ENCODE assay signal across 15 mouse cellular contexts in genomic region chr15:3344555-3344954, GRCm38 (mm10). TPM values are rescaled to one million over a fixed set of nuclear protein-coding genes. Genes with fewer than 3 reads are reported as not detected.
DNase-seq lines count a peak whose midpoint lies in the region; ATAC-seq and TF ChIP-seq lines count a peak whose summit lies in the region.
"Had no signal": no experiment of that assay in that cellular context is flagged by ENCODE, and none has a peak within 500 bp of the region (broad histone marks: within the 10 kb centered on the region; RNA-seq: fewer than 3 reads in every experiment).

No protein-coding gene starts in this region.

- 69% methylated on average over 4 of the region's 4 CpGs for WGBS in forebrain, embryonic 16.5 days
- 85% methylated on average over 4 of the region's 4 CpGs for WGBS in forebrain, embryonic 12.5 days
- WGBS in midbrain, embryonic 16.5 days: 82% methylated on average over 4 of the region's 4 CpGs
- 90% methylated on average over 4 of the region's 4 CpGs for WGBS in midbrain, embryonic 11.5 days
- WGBS in intestine, embryonic 16.5 days: 80% methylated on average over 4 of the region's 4 CpGs
- 81% methylated on average over 4 of the region's 4 CpGs for whole genome bisulfite sequencing in stomach, postnatal 0 days

- TF ChIP-seq EP300 in stomach, postnatal 0 days (optimal IDR thresholded peaks at IDR 0.05): no peak

- H3K9me3 ChIP-seq in forebrain, embryonic 16.5 days (ENCODE audit: control insufficient read depth, low read length): no peaks in the 10 kb centered on the region
- no peaks in the 10 kb centered on the region for H3K9me3 ChIP-seq in forebrain, embryonic 12.5 days
- H3K9me3 ChIP-seq in midbrain, embryonic 16.5 days (replicated peaks; ENCODE audit: control insufficient read depth, low read length, poor library complexity, severe bottlenecking): no peaks in the 10 kb centered on the region
- H3K9me3 ChIP-seq in midbrain, embryonic 11.5 days (ENCODE audit: control insufficient read depth, low read length): no peaks in the 10 kb centered on the region
- no peaks in the 10 kb centered on the region for H3K9me3 ChIP-seq in intestine, embryonic 16.5 days (ENCODE audit: control insufficient read depth, low read length)
- no peaks in the 10 kb centered on the region for H3K9me3 ChIP-seq in stomach, postnatal 0 days (ENCODE audit: control insufficient read depth, low read length)
- H3K9me3 ChIP-seq: midbrain, embryonic 12.5 days had no signal

- H3K4me3 ChIP-seq in forebrain, embryonic 16.5 days (replicated peaks; ENCODE audit: low read length): no peak overlapping the region
- H3K4me3 ChIP-seq in forebrain, embryonic 12.5 days (replicated peaks): no peak overlapping the region
- no peak overlapping the region for H3K4me3 ChIP-seq in midbrain, embryonic 16.5 days (ENCODE audit: low read depth, low read length)
- no peak overlapping the region for H3K4me3 ChIP-seq in midbrain, embryonic 11.5 days (ENCODE audit: low read depth, low read length)
- no peak overlapping the region for H3K4me3 ChIP-seq in left cerebral cortex, adult 2 months
- no peak overlapping the region for H3K4me3 ChIP-seq in intestine, embryonic 16.5 days (ENCODE audit: low read length)
- no peak overlapping the region for H3K4me3 ChIP-seq in stomach, postnatal 0 days (ENCODE audit: low read depth, low read length)
- H3K4me3 ChIP-seq: midbrain, embryonic 12.5 days had no signal

- no peaks in the 10 kb centered on the region for H3K27me3 ChIP-seq in forebrain, embryonic 16.5 days (replicated peaks; ENCODE audit: control insufficient read depth, insufficient read depth, low read length)
- no peaks in the 10 kb centered on the region for H3K27me3 ChIP-seq in forebrain, embryonic 12.5 days
- H3K27me3 ChIP-seq in midbrain, embryonic 16.5 days (ENCODE audit: control insufficient read depth, insufficient read depth, low read depth, low read length): no peaks in the 10 kb centered on the region
- H3K27me3 ChIP-seq in midbrain, embryonic 11.5 days (ENCODE audit: control insufficient read depth, insufficient read depth, low read length): no peaks in the 10 kb centered on the region
- no peaks in the 10 kb centered on the region for H3K27me3 ChIP-seq in intestine, embryonic 16.5 days (replicated peaks; ENCODE audit: control insufficient read depth, insufficient read depth, low read length)
- no peaks in the 10 kb centered on the region for H3K27me3 ChIP-seq in stomach, postnatal 0 days (ENCODE audit: control insufficient read depth, insufficient read depth, low read length)
- H3K27me3 ChIP-seq: midbrain, embryonic 12.5 days had no signal

- no peak overlapping the region for H3K9ac ChIP-seq in forebrain, embryonic 16.5 days (replicated peaks; ENCODE audit: low read depth, low read length)
- H3K9ac ChIP-seq in forebrain, embryonic 12.5 days: no peak overlapping the region
- H3K9ac ChIP-seq in midbrain, embryonic 16.5 days (ENCODE audit: low read depth, low read length): no peak overlapping the region
- H3K9ac ChIP-seq in midbrain, embryonic 11.5 days (ENCODE audit: low read length): no peak overlapping the region
- H3K9ac ChIP-seq in intestine, embryonic 16.5 days (ENCODE audit: low read depth, low read length): no peak overlapping the region
- H3K9ac ChIP-seq in stomach, postnatal 0 days (ENCODE audit: low read length): no peak overlapping the region
- H3K9ac ChIP-seq: liver, embryonic 14.5 days; midbrain, embryonic 12.5 days had no signal

- H3K27ac ChIP-seq in forebrain, embryonic 16.5 days (ENCODE audit: low read length): no peak overlapping the region
- H3K27ac ChIP-seq in forebrain, embryonic 12.5 days: no peak overlapping the region
- H3K27ac ChIP-seq in midbrain, embryonic 16.5 days (ENCODE audit: low read length): no peak overlapping the region
- H3K27ac ChIP-seq in midbrain, embryonic 11.5 days (ENCODE audit: low read depth, low read length): no peak overlapping the region
- H3K27ac ChIP-seq in left cerebral cortex, adult 2 months: peak overlapping the region; percentile 62
- H3K27ac ChIP-seq in intestine, embryonic 16.5 days (ENCODE audit: low read length): no peak overlapping the region
- H3K27ac ChIP-seq in stomach, postnatal 0 days (replicated peaks): no peak overlapping the region
- H3K27ac ChIP-seq: liver, embryonic 14.5 days; midbrain, embryonic 12.5 days had no signal

- no peak overlapping the region for H3K4me2 ChIP-seq in forebrain, embryonic 16.5 days (ENCODE audit: low read length)
- no peak overlapping the region for H3K4me2 ChIP-seq in forebrain, embryonic 12.5 days
- no peak overlapping the region for H3K4me2 ChIP-seq in midbrain, embryonic 16.5 days (ENCODE audit: low read length)
- H3K4me2 ChIP-seq in midbrain, embryonic 11.5 days: no peak overlapping the region
- no peak overlapping the region for H3K4me2 ChIP-seq in intestine, embryonic 16.5 days (ENCODE audit: low read depth, low read length)
- no peak overlapping the region for H3K4me2 ChIP-seq in stomach, postnatal 0 days (replicated peaks; ENCODE audit: low read depth)
- H3K4me2 ChIP-seq: midbrain, embryonic 12.5 days had no signal

- no peaks in the 10 kb centered on the region for H3K36me3 ChIP-seq in forebrain, embryonic 16.5 days (ENCODE audit: control insufficient read depth, insufficient read depth)
- H3K36me3 ChIP-seq in forebrain, embryonic 12.5 days (replicated peaks): no peaks in the 10 kb centered on the region
- H3K36me3 ChIP-seq in midbrain, embryonic 16.5 days (ENCODE audit: control insufficient read depth, insufficient read depth, low read length): no peaks in the 10 kb centered on the region
- H3K36me3 ChIP-seq in midbrain, embryonic 11.5 days (ENCODE audit: control insufficient read depth, insufficient read depth, low read length): no peaks in the 10 kb centered on the region
- no peaks in the 10 kb centered on the region; the same call in 1 of the 2 replicates for H3K36me3 ChIP-seq in intestine, embryonic 16.5 days (ENCODE audit: control insufficient read depth, insufficient read depth, low read length)
- H3K36me3 ChIP-seq in stomach, postnatal 0 days (ENCODE audit: control insufficient read depth, insufficient read depth, low read length): peaks cover 6% of the 10 kb centered on the region; the same call in 1 of the 2 replicates
- H3K36me3 ChIP-seq: midbrain, embryonic 12.5 days had no signal

- no peaks in the 10 kb centered on the region for H3K4me1 ChIP-seq in forebrain, embryonic 16.5 days (replicated peaks; ENCODE audit: control insufficient read depth, insufficient read depth, low read length)
- no peaks in the 10 kb centered on the region for H3K4me1 ChIP-seq in forebrain, embryonic 12.5 days
- no peaks in the 10 kb centered on the region for H3K4me1 ChIP-seq in midbrain, embryonic 16.5 days (ENCODE audit: control insufficient read depth, insufficient read depth, low read length)
- peaks cover 2% of the 10 kb centered on the region; the same call in 1 of the 2 replicates for H3K4me1 ChIP-seq in midbrain, embryonic 11.5 days (ENCODE audit: control insufficient read depth, insufficient read depth, low read length)
- 0 out of 2 replicates have a peak, but pooled peaks cover 3% of the 10 kb centered on the region for H3K4me1 ChIP-seq in intestine, embryonic 16.5 days (ENCODE audit: control insufficient read depth, insufficient read depth, low read length)
- no peaks in the 10 kb centered on the region for H3K4me1 ChIP-seq in stomach, postnatal 0 days (replicated peaks; ENCODE audit: control insufficient read depth, insufficient read depth)
- H3K4me1 ChIP-seq: midbrain, embryonic 12.5 days had no signal

- ATAC-seq in forebrain, embryonic 16.5 days: peak; percentile 55; the same call in 1 of the 2 replicates
- ATAC-seq in forebrain, embryonic 12.5 days (ENCODE audit: low FRiP score): no peak
- peak; percentile 62; the same call in 1 of the 2 replicates for ATAC-seq in midbrain, embryonic 16.5 days
- no peak for ATAC-seq in midbrain, embryonic 11.5 days (ENCODE audit: low FRiP score)
- no peak for ATAC-seq in intestine, embryonic 16.5 days
- ATAC-seq in stomach, postnatal 0 days (ENCODE audit: low FRiP score, low TSS enrichment): no peak

- DNase-seq in midbrain, embryonic 11.5 days (ENCODE audit: low spot score, missing footprints): no peak
- DNase-seq in left cerebral cortex, adult 2 months (ENCODE audit: extremely low spot score in 1 of 2, low spot score in 2 of 2): peak; percentile 34 to 45
- DNase-seq in right cerebral cortex, postnatal 4 days: peak; percentile 11
- DNase-seq in stomach, postnatal 0 days (ENCODE audit: low spot score): no peak
- DNase-seq: adrenal gland, postnatal 25 days; B cell, adult 2 months; gastrocnemius, postnatal 10 days; heart, postnatal 14 days; kidney, postnatal 10 days had no signal

- intact Hi-C loops in left cerebral cortex, adult 2 months (cut with DNase I): no loop called here

- TF ChIP-seq CTCF in left cerebral cortex, adult 2 months (IDR thresholded peaks at IDR 0.05): no peak
- no peak for TF ChIP-seq CTCF in stomach, postnatal 0 days (IDR thresholded peaks at IDR 0.05; ENCODE audit: low read depth)

RNA-seq across cellular contexts. Expression of gene Ccdc152, which starts 41.2 kb away (rescaled TPM):
- polyA plus RNA-seq in forebrain, embryonic 16.5 days (2015; fragmentation: Nextera tagmentation; extraction: Ambion mirVana): 0.20 TPM in 1 of 2 replicates, not detected in the other
- 0.14 TPM in 1 of 2 replicates, not detected in the other for polyA plus RNA-seq in forebrain, embryonic 12.5 days (2016; fragmentation: Nextera tagmentation; extraction: Ambion mirVana)
- polyA plus RNA-seq in midbrain, embryonic 16.5 days (2015; fragmentation: Nextera tagmentation; extraction: Ambion mirVana): 0.17 TPM in 1 of 2 replicates, not detected in the other
- polyA plus RNA-seq in midbrain, embryonic 11.5 days (2014; fragmentation: Nextera tagmentation; extraction: Ambion mirVana): 0.16 TPM in 1 of 2 replicates, not detected in the other
- total RNA-seq in left cerebral cortex, adult 2 months (2021): not detected
- 0.24 and 0.58 TPM in 2 replicates for polyA plus RNA-seq in intestine, embryonic 16.5 days (2015; fragmentation: Nextera tagmentation; extraction: Ambion mirVana)
- 0.79 and 0.82 TPM in 2 replicates for polyA plus RNA-seq in stomach, postnatal 0 days (2015; fragmentation: Nextera tagmentation; extraction: Ambion mirVana)
- total RNA-seq: adrenal gland, postnatal 25 days; gastrocnemius, postnatal 10 days had no signal

Comparison
In these comparisons a context has a peak if more than half of its experiments do, and no peak if none do; other contexts are left out.
1. ATAC-seq: peak in forebrain, embryonic 16.5 days (single experiment) and midbrain, embryonic 16.5 days (single experiment); none in forebrain, embryonic 12.5 days (single experiment), midbrain, embryonic 11.5 days (single experiment), intestine, embryonic 16.5 days (single experiment) and stomach, postnatal 0 days (single experiment).
2. DNase-seq: peak in left cerebral cortex, adult 2 months (2 of 2) and right cerebral cortex, postnatal 4 days (single experiment); none in midbrain, embryonic 11.5 days (single experiment) and stomach, postnatal 0 days (single experiment).